Mouse (Mus musculus): ENCODE measurements at regions not wholly inside any gene's neighbourhood (a gene's known extent, or its start where the extent isn't known, plus 50 kb on each side); places are given as distances from the start of the nearest gene placed in this dataset.

GRCm38 (mm10) chr19:14816354-14816753 is 218.5 kb upstream of the Tle4 start:
- Histone ChIP-seq H3K4me1 (ENCODE audit: control insufficient read depth, insufficient read depth, low read length) (no peaks in the 10 kb centered on the region), H3K36me3 (ENCODE audit: control insufficient read depth, insufficient read depth, low read length) (no peaks in the 10 kb centered on the region), H3K27me3 (ENCODE audit: control insufficient read depth, insufficient read depth, low read length) (no peaks in the 10 kb centered on the region), H3K4me2 (replicated peaks; ENCODE audit: low read depth, low read length) (no peak overlapping the region), H3K9ac (replicated peaks; ENCODE audit: low read depth, low read length) (no peak overlapping the region), H3K27ac (ENCODE audit: low read length) (no peak overlapping the region), H3K4me3 (ENCODE audit: low read depth, low read length) (no peak overlapping the region), H3K9me3 (ENCODE audit: control insufficient read depth, low read depth, low read length) (no peaks in the 10 kb centered on the region; the same call in 1 of the 2 replicates)
- WGBS: 72% methylated on average over 3 of the region's 3 CpGs
- no peak for ATAC-seq (ENCODE audit: insufficient number of reproducible peaks, insufficient read depth, low FRiP score, low read depth)

DNA sequence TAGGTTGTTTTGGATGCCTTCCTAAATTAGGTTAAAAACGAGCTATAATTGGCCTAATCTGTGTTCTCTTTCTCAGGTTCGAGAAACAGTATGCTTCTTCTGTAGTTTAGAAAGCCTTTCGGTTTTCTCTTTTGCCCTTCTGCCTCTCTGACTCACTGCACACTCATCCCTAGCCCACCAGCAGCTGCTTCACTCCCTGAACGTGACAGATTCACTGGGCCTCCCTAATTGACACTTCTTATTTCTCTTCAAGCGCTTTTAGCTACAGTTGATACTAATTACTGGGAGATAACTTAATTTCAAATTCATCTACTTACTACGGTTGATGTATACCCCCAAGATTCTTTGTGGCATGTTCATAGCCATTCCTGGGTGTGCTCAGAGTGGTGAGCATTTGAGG is 208.9 kb upstream of the Tle4 start:
- Histone ChIP-seq H3K27ac (ENCODE audit: low read length) (no peak overlapping the region), H3K27me3 (ENCODE audit: control insufficient read depth, insufficient read depth, low read length) (no peaks in the 10 kb centered on the region), H3K36me3 (ENCODE audit: control insufficient read depth, insufficient read depth, low read length) (no peaks in the 10 kb centered on the region), H3K4me3 (ENCODE audit: low read depth, low read length) (no peak overlapping the region), H3K4me1 (ENCODE audit: control insufficient read depth, insufficient read depth, low read length) (peaks cover 5% of the 10 kb centered on the region; the same call in 1 of the 2 replicates), H3K4me2 (replicated peaks; ENCODE audit: low read depth, low read length) (no peak overlapping the region), H3K9me3 (ENCODE audit: control insufficient read depth, low read depth, low read length) (no peaks in the 10 kb centered on the region), H3K9ac (replicated peaks; ENCODE audit: low read depth, low read length) (no peak overlapping the region)
- 72% methylated on average over 6 of the region's 6 CpGs for WGBS
- no peak for ATAC-seq (ENCODE audit: insufficient number of reproducible peaks, insufficient read depth, low FRiP score, low read depth)

DNA sequence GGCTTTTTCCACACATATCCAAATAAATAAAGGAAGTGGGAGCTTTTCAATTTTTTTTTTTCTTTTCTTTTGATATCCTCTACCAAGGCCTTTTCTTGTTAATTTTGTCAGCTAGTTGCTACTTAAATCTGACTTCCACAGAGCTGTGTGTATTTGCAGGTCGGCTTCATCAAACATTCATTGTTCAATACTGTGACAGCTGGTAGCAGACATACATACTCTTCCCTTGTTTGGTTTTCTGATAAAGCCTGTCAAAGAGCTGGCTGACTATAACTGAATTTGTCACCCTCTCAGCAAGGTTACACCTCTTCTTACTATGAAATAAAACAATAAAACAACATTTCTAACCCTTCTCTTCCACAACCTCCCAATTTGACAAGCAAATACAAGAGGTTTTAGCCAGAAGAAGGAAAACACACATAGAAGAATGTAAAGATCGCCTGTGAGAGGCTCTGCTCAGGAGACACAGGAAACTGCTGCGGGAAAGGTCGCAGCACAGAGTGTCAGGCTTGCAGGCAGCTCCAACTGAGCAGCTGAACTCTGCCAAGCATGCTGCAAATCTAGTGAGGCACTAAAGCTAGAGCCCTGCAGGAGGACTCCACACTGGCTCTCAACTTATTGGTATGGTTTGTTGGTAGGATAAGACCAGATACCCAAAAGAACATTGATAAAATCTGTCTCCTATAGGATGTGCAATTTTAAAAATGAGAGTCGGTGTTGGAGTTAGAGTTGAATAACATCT is 205.2 kb upstream of the Tle4 start:
- Histone ChIP-seq H3K9me3 (ENCODE audit: control insufficient read depth, low read depth, low read length) (no peaks in the 10 kb centered on the region), H3K27ac (ENCODE audit: low read length) (no peak overlapping the region), H3K4me2 (replicated peaks; ENCODE audit: low read depth, low read length) (no peak overlapping the region), H3K36me3 (ENCODE audit: control insufficient read depth, insufficient read depth, low read length) (no peaks in the 10 kb centered on the region), H3K4me3 (ENCODE audit: low read depth, low read length) (no peak overlapping the region), H3K9ac (replicated peaks; ENCODE audit: low read depth, low read length) (no peak overlapping the region), H3K4me1 (ENCODE audit: control insufficient read depth, insufficient read depth, low read length) (peaks cover 5% of the 10 kb centered on the region; the same call in 1 of the 2 replicates), H3K27me3 (ENCODE audit: control insufficient read depth, insufficient read depth, low read length) (no peaks in the 10 kb centered on the region)
- ATAC-seq (ENCODE audit: insufficient number of reproducible peaks, insufficient read depth, low FRiP score, low read depth): no peak
- WGBS: 17% methylated on average over 5 of the region's 5 CpGs

GRCm38 (mm10) chr19:14801669-14802068 is 203.8 kb upstream of the Tle4 start:
- Histone ChIP-seq H3K9me3 (ENCODE audit: control insufficient read depth, low read depth, low read length) (no peaks in the 10 kb centered on the region), H3K4me1 (ENCODE audit: control insufficient read depth, insufficient read depth, low read length) (peaks cover 5% of the 10 kb centered on the region; the same call in 1 of the 2 replicates), H3K27me3 (ENCODE audit: control insufficient read depth, insufficient read depth, low read length) (no peaks in the 10 kb centered on the region), H3K27ac (ENCODE audit: low read length) (no peak overlapping the region), H3K4me3 (ENCODE audit: low read depth, low read length) (no peak overlapping the region), H3K4me2 (replicated peaks; ENCODE audit: low read depth, low read length) (no peak overlapping the region), H3K36me3 (ENCODE audit: control insufficient read depth, insufficient read depth, low read length) (no peaks in the 10 kb centered on the region), H3K9ac (replicated peaks; ENCODE audit: low read depth, low read length) (no peak overlapping the region)
- ATAC-seq (ENCODE audit: insufficient number of reproducible peaks, insufficient read depth, low FRiP score, low read depth): no peak
- 80% methylated on average over 8 of the region's 8 CpGs for WGBS

DNA sequence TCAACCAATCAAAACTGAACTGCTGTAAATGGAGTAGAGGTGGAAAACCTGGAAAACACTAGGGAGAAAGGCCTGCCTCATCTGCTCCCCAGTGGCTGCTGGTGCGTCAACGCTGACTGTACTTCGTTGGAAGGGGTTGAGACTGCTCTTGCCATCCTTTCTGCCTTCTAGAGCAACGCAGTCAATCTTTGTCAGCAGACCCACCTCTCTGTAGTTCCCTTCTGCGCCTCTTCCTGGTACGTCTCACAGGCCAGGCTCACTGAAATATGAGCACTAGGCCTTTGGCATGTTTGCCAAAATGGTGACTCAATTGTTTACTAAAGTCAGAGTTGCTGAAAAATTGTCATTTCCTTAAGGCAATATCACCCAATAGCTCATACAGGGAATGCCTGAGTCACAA is 201.2 kb upstream of the Tle4 start:
- 46% methylated on average over 6 of the region's 6 CpGs for WGBS
- H3K4me2 ChIP-seq (replicated peaks; ENCODE audit: low read depth, low read length): no peak overlapping the region

GRCm38 (mm10) chr19:14798417-14798816 is 200.6 kb upstream of the Tle4 start:
- Histone ChIP-seq H3K27ac (ENCODE audit: low read length) (no peak overlapping the region), H3K27me3 (ENCODE audit: control insufficient read depth, insufficient read depth, low read length) (no peaks in the 10 kb centered on the region), H3K4me2 (replicated peaks; ENCODE audit: low read depth, low read length) (no peak overlapping the region), H3K9ac (replicated peaks; ENCODE audit: low read depth, low read length) (no peak overlapping the region), H3K36me3 (ENCODE audit: control insufficient read depth, insufficient read depth, low read length) (no peaks in the 10 kb centered on the region), H3K4me3 (ENCODE audit: low read depth, low read length) (no peak overlapping the region), H3K9me3 (ENCODE audit: control insufficient read depth, low read depth, low read length) (no peaks in the 10 kb centered on the region), H3K4me1 (ENCODE audit: control insufficient read depth, insufficient read depth, low read length) (0 out of 2 replicates have a peak, but pooled peaks cover 5% of the 10 kb centered on the region)
- 42% methylated on average over 7 of the region's 7 CpGs for WGBS
- no peak for ATAC-seq (ENCODE audit: insufficient number of reproducible peaks, insufficient read depth, low FRiP score, low read depth)

More for the DNA sequence above, 201.2 kb upstream of the Tle4 start:
- H3K36me3 ChIP-seq (ENCODE audit: control insufficient read depth, insufficient read depth, low read length): no peaks in the 10 kb centered on the region
- ATAC-seq (ENCODE audit: insufficient number of reproducible peaks, insufficient read depth, low FRiP score, low read depth): no peak
- no peak overlapping the region for H3K9ac ChIP-seq (replicated peaks; ENCODE audit: low read depth, low read length)
- H3K9me3 ChIP-seq (ENCODE audit: control insufficient read depth, low read depth, low read length): no peaks in the 10 kb centered on the region
- no peak overlapping the region for H3K4me3 ChIP-seq (ENCODE audit: low read depth, low read length)
- H3K27ac ChIP-seq (ENCODE audit: low read length): no peak overlapping the region
- no peaks in the 10 kb centered on the region for H3K27me3 ChIP-seq (ENCODE audit: control insufficient read depth, insufficient read depth, low read length)
- H3K4me1 ChIP-seq (ENCODE audit: control insufficient read depth, insufficient read depth, low read length): 0 out of 2 replicates have a peak, but pooled peaks cover 5% of the 10 kb centered on the region

DNA sequence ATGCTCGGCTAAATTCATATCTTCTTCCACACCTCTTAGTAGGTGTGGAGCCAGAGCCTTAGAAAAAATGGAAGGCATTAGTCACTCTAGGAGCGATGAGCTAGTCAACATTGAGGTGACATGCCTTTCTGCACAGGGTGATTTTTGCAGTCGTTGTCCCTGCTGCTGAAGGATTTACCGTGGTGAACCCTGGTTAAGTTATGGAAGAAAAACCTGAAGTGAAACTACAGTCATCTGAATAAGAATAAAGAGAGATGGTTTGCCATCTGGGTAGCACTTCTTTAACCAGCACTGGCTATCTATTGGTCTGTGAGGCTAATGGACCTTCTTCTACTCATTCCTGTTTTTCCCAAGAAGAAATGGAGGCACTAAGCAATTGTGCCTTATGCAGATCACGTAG is 198.1 kb upstream of the Tle4 start:
- Histone ChIP-seq H3K36me3 (ENCODE audit: control insufficient read depth, insufficient read depth, low read length) (no peaks in the 10 kb centered on the region), H3K9ac (replicated peaks; ENCODE audit: low read depth, low read length) (no peak overlapping the region), H3K4me1 (ENCODE audit: control insufficient read depth, insufficient read depth, low read length) (no peaks in the 10 kb centered on the region), H3K4me3 (ENCODE audit: low read depth, low read length) (no peak overlapping the region), H3K27ac (ENCODE audit: low read length) (no peak overlapping the region), H3K9me3 (ENCODE audit: control insufficient read depth, low read depth, low read length) (no peaks in the 10 kb centered on the region), H3K4me2 (replicated peaks; ENCODE audit: low read depth, low read length) (no peak overlapping the region), H3K27me3 (ENCODE audit: control insufficient read depth, insufficient read depth, low read length) (no peaks in the 10 kb centered on the region)
- no peak for ATAC-seq (ENCODE audit: insufficient number of reproducible peaks, insufficient read depth, low FRiP score, low read depth)
- 85% methylated on average over 5 of the region's 5 CpGs for WGBS

- Histone ChIP-seq H3K4me2 (replicated peaks; ENCODE audit: low read depth, low read length) (no peak overlapping the region), H3K9ac (replicated peaks; ENCODE audit: low read depth, low read length) (no peak overlapping the region), H3K36me3 (ENCODE audit: control insufficient read depth, insufficient read depth, low read length) (no peaks in the 10 kb centered on the region), H3K27me3 (ENCODE audit: control insufficient read depth, insufficient read depth, low read length) (no peaks in the 10 kb centered on the region), H3K4me1 (ENCODE audit: control insufficient read depth, insufficient read depth, low read length) (0 out of 2 replicates have a peak, but pooled peaks cover 3% of the 10 kb centered on the region), H3K4me3 (ENCODE audit: low read depth, low read length) (no peak overlapping the region), H3K9me3 (ENCODE audit: control insufficient read depth, low read depth, low read length) (no peaks in the 10 kb centered on the region), H3K27ac (ENCODE audit: low read length) (no peak overlapping the region)
- no peak for ATAC-seq (ENCODE audit: insufficient number of reproducible peaks, insufficient read depth, low FRiP score, low read depth)
- 87% methylated on average over 1 of the region's 1 CpGs for WGBS
Measured at GRCm38 (mm10) chr19:14789992-14790391, 192.1 kb upstream of the Tle4 start.

DNA sequence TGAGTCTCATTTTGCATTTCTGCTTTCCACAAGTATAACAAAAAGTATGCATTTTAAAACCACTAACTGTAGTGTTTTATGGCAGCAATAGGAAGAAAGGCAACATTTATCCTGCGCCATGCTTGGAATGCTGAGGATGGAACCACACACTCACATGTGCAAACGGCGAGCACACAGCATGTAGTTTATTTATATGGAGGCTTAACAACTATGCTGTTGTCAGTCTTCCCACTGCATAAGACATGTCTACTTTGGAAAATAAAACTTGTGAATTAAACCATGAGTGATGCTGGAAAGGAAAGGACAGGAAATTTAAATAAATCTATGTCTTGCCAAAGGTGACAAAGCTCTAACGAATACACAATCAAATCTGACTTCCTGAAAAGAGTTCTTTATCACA is 190.8 kb upstream of the Tle4 start:
- Histone ChIP-seq H3K4me3 (ENCODE audit: low read depth, low read length) (no peak overlapping the region), H3K27me3 (ENCODE audit: control insufficient read depth, insufficient read depth, low read length) (no peaks in the 10 kb centered on the region), H3K36me3 (ENCODE audit: control insufficient read depth, insufficient read depth, low read length) (no peaks in the 10 kb centered on the region), H3K9me3 (ENCODE audit: control insufficient read depth, low read depth, low read length) (no peaks in the 10 kb centered on the region), H3K4me2 (replicated peaks; ENCODE audit: low read depth, low read length) (no peak overlapping the region), H3K27ac (ENCODE audit: low read length) (no peak overlapping the region), H3K9ac (replicated peaks; ENCODE audit: low read depth, low read length) (no peak overlapping the region), H3K4me1 (ENCODE audit: control insufficient read depth, insufficient read depth, low read length) (0 out of 2 replicates have a peak, but pooled peaks cover 3% of the 10 kb centered on the region)
- 87% methylated on average over 4 of the region's 4 CpGs for WGBS
- ATAC-seq (ENCODE audit: insufficient number of reproducible peaks, insufficient read depth, low FRiP score, low read depth): no peak
